Mouse (Mus musculus): Measurements from ENCODE around the gene Mrnip.

- TF ChIP-seq GATA1 (IDR thresholded peaks at IDR 0.05; ENCODE audit: low read length) (0 out of 2 replicates have a peak, but pooled peaks have one; percentile 7), TAL1 (IDR thresholded peaks at IDR 0.05; ENCODE audit: low read length) (no peak)
Observed at GRCm38 (mm10) chr11:50216724-50217366, 42.6 kb downstream of the Mrnip start.
